Mouse (Mus musculus) spleen, adult 2 months (tissue): ENCODE results near the gene Olfr1029. TPM values are rescaled to one million over a fixed set of nuclear protein-coding genes. Genes with fewer than 3 reads are reported as not detected.
"Not testable (repeated sequence)": the region's sequence is repeated elsewhere in the genome, so short reads cannot be mapped to it uniquely, and the experiment has no call there.

ENCODE experiments used
- DNase-seq, 2 experiments: peaks; one replicate each; pipeline versions ENCODE4 v3.0.0 to v3.0.0-alpha.2; 2012 to 2021; ENCODE audit warnings: low spot score in 2 of 2, low read depth in 1 of 2
- H3K27ac ChIP-seq: fragments of 200-500 bp; 2 replicates; pipeline ENCODE4 v1.5.1; 2012; ENCODE audit warnings: low read length, inconsistent platforms; ENCODE audit not compliant: insufficient read depth
- H3K27me3 ChIP-seq: fragments of 200-500 bp; 2 replicates; pipeline ENCODE4 v1.6.1; 2012; ENCODE audit warnings: mild to moderate bottlenecking, moderate library complexity, low read length, inconsistent platforms; ENCODE audit not compliant: control insufficient read depth, insufficient read depth
- H3K36me3 ChIP-seq: fragments of 200-500 bp; 2 replicates; pipeline ENCODE4 v1.6.1; 2012; ENCODE audit warnings: mild to moderate bottlenecking, low read length, inconsistent platforms; ENCODE audit not compliant: control insufficient read depth, insufficient read depth
- H3K4me1 ChIP-seq: fragments of 200-500 bp; 2 replicates; pipeline ENCODE4 v1.6.1; 2011; ENCODE audit warnings: inconsistent platforms; ENCODE audit not compliant: control insufficient read depth, insufficient read depth, insufficient read length
- H3K4me3 ChIP-seq: fragments of 200-500 bp; 2 replicates; pipeline ENCODE4 v1.5.1; 2011; ENCODE audit warnings: mild to moderate bottlenecking, inconsistent platforms; ENCODE audit not compliant: insufficient read depth, insufficient read length; ENCODE audit errors: extremely low read depth
- CTCF ChIP-seq: fragments of 200-500 bp; IDR thresholded peaks from 2 replicates; pipeline ENCODE4 v1.5.1; 2011; ENCODE audit warnings: mild to moderate bottlenecking, inconsistent platforms; ENCODE audit not compliant: insufficient read depth, insufficient read length, insufficient replicate concordance; ENCODE audit errors: extremely low read depth
- POLR2A ChIP-seq: fragments of 200-500 bp; IDR thresholded peaks from 2 replicates; pipeline ENCODE4 v1.6.1; 2011; ENCODE audit warnings: low read depth, low read length, inconsistent platforms
- WGBS: fragments of 180-500 bp; shearing (Covaris S2); methylation state at CpG from one replicate; pipeline ENCODE4 v1.1.7; 2018; 5-methylcytosine and 5-hydroxymethylcytosine counted together
- polyA plus RNA-seq: library from polyadenylated mRNA; depleted of rRNA; stranded (reverse); fragments of >200 nt; gene quantifications from 2 replicates; pipeline ENCODE4 v1.2.3, GENCODE M21; 2012; rRNA removed

Olfr1029 gene
- not detected in 2 replicates for polyA plus RNA-seq

DNA sequence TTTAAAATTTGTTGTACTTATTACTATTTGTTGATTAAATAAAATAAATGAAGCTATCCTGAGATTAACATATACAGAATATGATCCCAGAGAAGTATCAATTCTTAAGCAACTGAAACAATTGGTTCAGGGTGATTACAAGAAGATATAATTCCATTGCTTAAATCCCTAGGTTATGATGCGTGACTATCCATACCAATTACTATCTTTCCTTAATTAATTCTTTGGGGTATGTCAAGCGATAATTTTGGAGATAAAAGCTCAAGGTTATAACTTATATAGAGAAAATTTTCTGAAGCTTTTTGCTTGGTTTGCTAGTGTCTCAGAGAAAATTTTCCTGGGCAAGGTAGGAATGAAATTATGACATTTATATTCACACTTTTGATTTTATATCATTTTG is at the start of gene Olfr1029:
Gene Olfr1029, plus strand, starts transcription at position 301 of the 400 bp plus-strand sequence.
- Histone ChIP-seq H3K36me3 (no peaks in the 10 kb centered on the region), H3K4me3 (no peak within 1 kb of the TSS), H3K27ac (no peak within 1 kb of the TSS), H3K27me3 (no peaks in the 10 kb centered on the region), H3K4me1 (no peaks in the 10 kb centered on the region)
- TF ChIP-seq CTCF, result no peak
- TF ChIP-seq POLR2A, result no peak
- no peak for DNase-seq
- 83% methylated on average over 2 of the region's 2 CpGs for WGBS

DNA sequence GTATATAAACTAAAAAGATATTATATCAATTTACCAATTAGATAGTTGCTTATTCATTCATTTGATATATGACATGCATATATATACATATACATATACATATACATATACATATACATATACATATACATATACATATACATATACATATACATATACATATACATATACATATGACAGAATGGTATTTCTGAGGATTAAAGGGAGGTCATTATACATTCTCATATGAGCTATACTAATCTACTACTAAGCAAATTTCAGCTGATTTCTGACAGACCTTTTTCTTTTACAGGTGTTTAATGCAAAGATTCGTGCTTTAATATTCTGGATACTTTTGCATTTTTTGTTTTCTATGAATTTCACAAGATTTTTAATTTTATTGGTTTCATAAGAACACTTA is 23.6 kb upstream of the Olfr1029 start, which contains the start of gene Olfr1028:
Gene Olfr1028, plus strand, starts transcription at position 301 of the 400 bp plus-strand sequence.
- 52% methylated on average over 1 of the region's 1 CpGs for WGBS
- no peaks in the 10 kb centered on the region for H3K4me1 ChIP-seq
- TF ChIP-seq POLR2A (no peak), CTCF (no peak)
- H3K36me3 ChIP-seq, result no peaks in the 10 kb centered on the region
- no peak within 1 kb of the TSS for H3K27ac ChIP-seq
- no peak within 1 kb of the TSS for H3K4me3 ChIP-seq
- H3K27me3 ChIP-seq, result no peaks in the 10 kb centered on the region
- DNase-seq, result no peak

DNA sequence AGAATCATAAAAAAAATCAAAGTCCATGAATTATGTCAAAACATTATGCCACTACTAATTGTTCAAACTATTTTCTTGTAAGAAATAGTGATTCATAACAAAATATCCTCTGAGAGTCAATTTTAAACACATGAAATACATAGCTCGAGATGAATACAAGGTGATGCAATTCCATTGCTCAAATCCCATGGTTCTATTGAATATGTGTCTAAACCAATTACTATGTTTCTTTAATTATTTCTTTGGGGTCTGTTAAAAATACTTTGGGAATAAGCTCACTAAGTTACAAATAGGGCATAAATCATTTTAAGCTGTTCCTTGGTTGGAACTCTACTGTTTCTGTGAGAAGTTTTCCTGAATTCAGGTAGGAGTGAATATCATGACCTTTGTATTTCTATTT is 5.3 kb downstream of the Olfr1029 start, which contains the start of gene Olfr1030:
Gene Olfr1030, plus strand, starts transcription at position 301 of the 400 bp plus-strand sequence.
- no peaks in the 10 kb centered on the region for H3K27me3 ChIP-seq
- H3K4me1 ChIP-seq, result no peaks in the 10 kb centered on the region
- no peaks in the 10 kb centered on the region for H3K36me3 ChIP-seq
- no peak for TF ChIP-seq POLR2A
- TF ChIP-seq CTCF, result no peak
- no peak for DNase-seq
- no peak within 1 kb of the TSS for H3K27ac ChIP-seq
- 66% methylated on average over 1 of the region's 1 CpGs for WGBS
- no peak within 1 kb of the TSS for H3K4me3 ChIP-seq

DNA sequence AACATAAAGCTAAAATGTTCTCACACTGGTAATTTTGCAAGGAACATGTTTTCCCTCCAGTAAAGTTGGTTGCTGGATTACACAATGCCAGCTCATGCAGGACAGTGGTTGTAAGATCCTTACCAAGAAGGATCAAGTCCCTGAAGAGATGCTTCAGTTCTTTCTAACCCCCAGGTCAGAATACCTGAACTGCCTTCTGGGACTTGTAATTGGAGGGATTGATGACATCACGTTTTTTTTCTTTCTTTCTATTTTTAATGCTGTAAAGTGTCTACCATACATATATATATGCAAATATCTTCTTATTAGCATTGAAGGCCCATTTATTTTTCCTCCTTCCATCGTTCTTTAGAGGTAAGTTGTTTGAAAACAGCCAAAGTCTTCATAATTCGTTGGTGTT is 16.3 kb downstream of the Olfr1029 start, which contains the start of gene Olfr1031:
Gene Olfr1031, plus strand, starts transcription at position 301 of the 400 bp plus-strand sequence.
- no peak for TF ChIP-seq CTCF
- no peak for TF ChIP-seq POLR2A
- H3K27me3 ChIP-seq, result no peaks in the 10 kb centered on the region
- DNase-seq, result no peak
- H3K27ac ChIP-seq, result no peak within 1 kb of the TSS
- WGBS, result 45% methylated on average over 3 of the region's 3 CpGs
- H3K36me3 ChIP-seq, result no peaks in the 10 kb centered on the region
- no peak within 1 kb of the TSS for H3K4me3 ChIP-seq
- H3K4me1 ChIP-seq, result no peaks in the 10 kb centered on the region

DNA sequence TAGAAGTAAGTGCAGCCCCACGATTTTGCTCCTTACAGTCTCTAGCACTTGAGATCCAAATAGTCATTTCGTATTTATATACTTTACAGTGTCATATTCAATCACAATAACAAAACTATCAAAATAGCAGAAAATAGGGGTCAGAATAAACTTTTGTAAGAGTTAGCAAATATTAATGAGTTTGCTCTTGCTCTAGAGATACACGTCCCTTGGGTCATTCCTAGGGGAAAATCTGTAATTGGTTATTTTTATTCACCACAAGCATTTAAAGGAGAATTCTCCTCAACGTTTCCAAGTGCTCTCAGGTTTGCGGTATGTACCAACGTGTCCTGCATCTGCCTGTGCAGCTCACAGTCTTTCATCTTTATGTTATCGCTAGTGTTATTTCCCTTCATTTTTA is 31.5 kb downstream of the Olfr1029 start, which contains the start of gene Olfr1032:
Gene Olfr1032, plus strand, starts transcription at position 301 of the 400 bp plus-strand sequence.
- H3K36me3 ChIP-seq, result no peaks in the 10 kb centered on the region
- H3K27ac ChIP-seq, result no peak within 1 kb of the TSS
- no peak for TF ChIP-seq CTCF
- no peak for TF ChIP-seq POLR2A
- no peaks in the 10 kb centered on the region for H3K4me1 ChIP-seq
- H3K4me3 ChIP-seq, result no peak within 1 kb of the TSS
- WGBS, result 83% methylated on average over 7 of the region's 7 CpGs
- no peak for DNase-seq
- no peaks in the 10 kb centered on the region for H3K27me3 ChIP-seq

DNA sequence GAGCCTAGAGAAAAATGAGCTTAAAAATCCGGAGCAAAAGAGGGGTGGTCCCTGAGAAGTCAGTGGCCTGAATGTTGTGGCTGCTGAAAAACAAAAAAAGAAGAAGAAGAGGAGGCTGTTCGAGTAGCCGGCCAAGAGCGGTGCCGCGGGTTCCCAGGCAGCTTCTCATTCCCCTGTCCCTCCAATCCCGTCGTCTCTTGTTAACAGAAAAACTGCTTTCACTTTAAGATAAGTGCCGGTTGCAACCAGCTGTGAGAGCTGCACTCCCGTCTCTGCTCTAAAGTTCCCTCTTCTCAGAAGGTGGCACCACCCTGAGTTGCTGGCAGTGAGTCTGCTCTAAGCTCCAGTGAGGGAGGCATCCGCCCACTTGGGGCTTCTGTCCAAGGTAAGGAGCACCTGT is 46.7 kb downstream of the Olfr1029 start, which contains the start of gene Olfr1033:
Gene Olfr1033, plus strand, starts transcription at position 228 of the 400 bp plus-strand sequence.
- not testable (repeated sequence) for H3K36me3 ChIP-seq, H3K4me3 ChIP-seq, H3K27me3 ChIP-seq, H3K27ac ChIP-seq, DNase-seq, H3K4me1 ChIP-seq
- WGBS, result 3% methylated on average over 11 of the region's 11 CpGs

- H3K4me1 ChIP-seq, result not testable (repeated sequence)
These were observed 47.8 kb downstream of the Olfr1029 start for GRCm38 (mm10) chr2:86021518-86021917.

More at GRCm38 (mm10) chr2:86021518-86021917, 47.8 kb downstream of the Olfr1029 start:
- not testable (repeated sequence) for DNase-seq, H3K4me3 ChIP-seq, H3K27me3 ChIP-seq, H3K27ac ChIP-seq, H3K36me3 ChIP-seq
- 65% methylated on average over 6 of the region's 9 CpGs for WGBS

Other genes with a start within 250 kb of the Olfr1029 start
- not detected in 2 replicates for gene Olfr1012, start 211.1 kb upstream of the Olfr1029 start, polyA plus RNA-seq
- gene Olfr1013, start 206.8 kb upstream of the Olfr1029 start, polyA plus RNA-seq, result not detected in 2 replicates
- not detected in 2 replicates for gene Olfr1014, start 201.2 kb upstream of the Olfr1029 start, polyA plus RNA-seq
- not detected in 2 replicates for gene Olfr1015, start 191.9 kb upstream of the Olfr1029 start, polyA plus RNA-seq
- not detected in 2 replicates for gene Olfr1016, start 171.4 kb upstream of the Olfr1029 start, polyA plus RNA-seq
- gene Olfr1018, start 155.4 kb upstream of the Olfr1029 start, polyA plus RNA-seq, result not detected in 2 replicates
- gene Olfr1019, start 128.4 kb upstream of the Olfr1029 start, polyA plus RNA-seq, result not detected in 2 replicates
- not detected in 2 replicates for gene Olfr1020, start 126.9 kb upstream of the Olfr1029 start, polyA plus RNA-seq
- gene Olfr1022, start 105.3 kb upstream of the Olfr1029 start, polyA plus RNA-seq, result not detected in 2 replicates
- gene Olfr1023, start 88.3 kb upstream of the Olfr1029 start, polyA plus RNA-seq, result not detected in 2 replicates
- not detected in 2 replicates for gene Olfr1024, start 68.8 kb upstream of the Olfr1029 start, polyA plus RNA-seq
- gene Olfr1025-ps1, start 58.7 kb upstream of the Olfr1029 start, polyA plus RNA-seq, result not detected in 2 replicates
- gene Olfr1026, start 52.3 kb upstream of the Olfr1029 start, polyA plus RNA-seq, result not detected in 2 replicates
- not detected in 2 replicates for gene Olfr1028, start 23.5 kb upstream of the Olfr1029 start, polyA plus RNA-seq
- not detected in 2 replicates for gene Olfr1030, start 5.4 kb downstream of the Olfr1029 start, polyA plus RNA-seq
- not detected in 2 replicates for gene Olfr1031, start 16.4 kb downstream of the Olfr1029 start, polyA plus RNA-seq
- gene Olfr1032, start 31.6 kb downstream of the Olfr1029 start, polyA plus RNA-seq, result not detected in 2 replicates
- gene Olfr1033, start 46.7 kb downstream of the Olfr1029 start, polyA plus RNA-seq, result 0.28 and 0.30 TPM in 2 replicates
- 0.06 and 0.11 TPM in 2 replicates for gene Olfr1034, start 72.0 kb downstream of the Olfr1029 start, polyA plus RNA-seq
- not detected in 2 replicates for gene Olfr1036, start 100.1 kb downstream of the Olfr1029 start, polyA plus RNA-seq
- not detected in 2 replicates for gene Olfr1037, start 113.5 kb downstream of the Olfr1029 start, polyA plus RNA-seq
- not detected in 2 replicates for gene Olfr1039, start 162.0 kb downstream of the Olfr1029 start, polyA plus RNA-seq
- not detected in 2 replicates for gene Olfr1040, start 172.8 kb downstream of the Olfr1029 start, polyA plus RNA-seq
- not detected in 2 replicates for gene Olfr1042, start 187.9 kb downstream of the Olfr1029 start, polyA plus RNA-seq
- gene Olfr1043, start 193.6 kb downstream of the Olfr1029 start, polyA plus RNA-seq, result not detected in 2 replicates
- not detected in 2 replicates for gene Olfr1044, start 203.9 kb downstream of the Olfr1029 start, polyA plus RNA-seq
- gene Olfr52, start 211.8 kb downstream of the Olfr1029 start, polyA plus RNA-seq, result not detected in 2 replicates
- not detected in 2 replicates for gene Olfr1045, start 229.1 kb downstream of the Olfr1029 start, polyA plus RNA-seq
- not detected in 2 replicates for gene Olfr1046, start 245.4 kb downstream of the Olfr1029 start, polyA plus RNA-seq